Mouse (Mus musculus) stomach, embryonic 14.5 days (tissue): ENCODE measurements around the gene Prr9. TPM values are rescaled to one million over a fixed set of nuclear protein-coding genes. Genes with fewer than 3 reads are reported as not detected.
A peak's percentile ranks its signal among the peaks of the same experiment; 100 is the strongest.

Experiments used
- ATAC-seq: fragments of 200-750 bp; cut with Nextera tagmentation; 2 replicates; pipeline ENCODE4 v1.8.0; 2017; ENCODE audit warnings: low read depth, moderate TSS enrichment; ENCODE audit not compliant: insufficient number of reproducible peaks, insufficient read depth, low FRiP score
- H3K27ac ChIP-seq: fragments of 300-500 bp; sonication (generic); 2 replicates; pipeline ENCODE4 v1.5.1; 2014; ENCODE audit warnings: mild to moderate bottlenecking, low read length, moderate library complexity, mixed read lengths
- H3K27me3 ChIP-seq: fragments of 300-500 bp; sonication (generic); 2 replicates; pipeline ENCODE4 v1.6.1; 2014; ENCODE audit warnings: low read length, control low read depth, mixed read lengths; ENCODE audit not compliant: control insufficient read depth, insufficient read depth
- H3K36me3 ChIP-seq: fragments of 300-500 bp; sonication (generic); 2 replicates; pipeline ENCODE4 v1.6.1; 2014; ENCODE audit warnings: mild to moderate bottlenecking, control low read depth, low read length, moderate library complexity, mixed read lengths; ENCODE audit not compliant: control insufficient read depth, insufficient read depth
- H3K4me1 ChIP-seq: fragments of 300-500 bp; sonication (generic); 2 replicates; pipeline ENCODE4 v1.6.1; 2014; ENCODE audit warnings: low read length, control low read depth, mixed read lengths; ENCODE audit not compliant: control insufficient read depth, insufficient read depth
- H3K4me2 ChIP-seq: fragments of 300-500 bp; sonication (generic); replicated peaks from 2 replicates; pipeline ENCODE4 v1.6.1; 2014; ENCODE audit warnings: low read depth, low read length, control low read depth
- H3K4me3 ChIP-seq: fragments of 300-500 bp; sonication (generic); 2 replicates; pipeline ENCODE4 v1.5.1; 2014; ENCODE audit warnings: low read depth, low read length, control low read depth
- H3K9ac ChIP-seq: fragments of 300-500 bp; sonication (generic); replicated peaks from 2 replicates; pipeline ENCODE4 v1.6.1; 2014; ENCODE audit warnings: low read depth, mild to moderate bottlenecking, control low read depth, low read length, moderate library complexity, mixed read lengths
- H3K9me3 ChIP-seq: fragments of 300-500 bp; sonication (generic); 2 replicates; pipeline ENCODE4 v1.6.1; 2016; ENCODE audit warnings: low read depth, low read length, control low read depth; ENCODE audit not compliant: control insufficient read depth
- WGBS: fragments of 180-500 bp; shearing (Covaris S2); extraction: QIAGEN DNeasy Blood & Tissue Kit; methylation state at CpG from one replicate; pipeline ENCODE4 v1.1.7; 2014; 5-methylcytosine and 5-hydroxymethylcytosine counted together
- polyA plus RNA-seq: library from polyadenylated mRNA; unstranded; fragments of >200 nt; fragmentation: Nextera tagmentation; extraction: Ambion mirVana; gene quantifications from 2 replicates; pipeline ENCODE4 v1.2.1, GENCODE M21; 2014

Prr9 gene
- polyA plus RNA-seq, 1 experiment from 2014 or later = not detected

- H3K36me3 ChIP-seq = no peaks in the 10 kb centered on the region
Observed at GRCm38 (mm10) chr3:92111526-92111925, 12.2 kb downstream of the Prr9 start.

GRCm38 (mm10) chr3:92110790-92111189 is 13.0 kb downstream of the Prr9 start:
- Histone ChIP-seq H3K9ac (no peak overlapping the region), H3K27ac (no peak overlapping the region), H3K27me3 (no peaks in the 10 kb centered on the region), H3K4me3 (no peak overlapping the region), H3K36me3 (no peaks in the 10 kb centered on the region), H3K4me2 (no peak overlapping the region), H3K9me3 (no peaks in the 10 kb centered on the region), H3K4me1 (no peaks in the 10 kb centered on the region)
- no peak for ATAC-seq

More at GRCm38 (mm10) chr3:92111526-92111925, 12.2 kb downstream of the Prr9 start:
- no peak for ATAC-seq
- H3K9me3 ChIP-seq = no peaks in the 10 kb centered on the region
- H3K9ac ChIP-seq = no peak overlapping the region
- H3K4me2 ChIP-seq = no peak overlapping the region
- H3K27ac ChIP-seq = no peak overlapping the region
- H3K4me3 ChIP-seq = no peak overlapping the region
- H3K4me1 ChIP-seq = no peaks in the 10 kb centered on the region
- no peaks in the 10 kb centered on the region for H3K27me3 ChIP-seq

DNA sequence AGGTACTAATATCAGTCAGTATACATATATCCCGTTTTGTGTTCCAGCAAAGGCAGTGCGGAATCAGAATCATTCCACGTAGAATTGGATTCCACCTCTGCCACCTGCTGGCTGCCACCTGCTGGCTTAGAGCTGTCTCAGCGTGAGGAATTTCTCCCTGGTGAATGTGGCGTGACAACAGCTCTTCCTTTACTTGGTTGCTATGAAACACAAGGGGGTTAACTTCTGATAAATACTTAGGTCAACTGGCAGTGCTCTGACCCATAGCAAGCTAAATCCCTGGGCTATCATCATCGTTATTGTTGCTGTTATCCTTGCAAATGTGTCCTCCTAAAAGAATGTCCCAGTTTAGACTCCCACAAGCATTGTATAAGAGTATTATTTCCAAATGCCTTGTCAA is 17.2 kb downstream of the Prr9 start:
- no peak overlapping the region for H3K27ac ChIP-seq
- H3K4me3 ChIP-seq = no peak overlapping the region
- no peaks in the 10 kb centered on the region for H3K4me1 ChIP-seq
- H3K9me3 ChIP-seq = no peaks in the 10 kb centered on the region
- H3K27me3 ChIP-seq = no peaks in the 10 kb centered on the region
- H3K9ac ChIP-seq = no peak overlapping the region
- 8% methylated on average over 6 of the region's 6 CpGs for WGBS
- no peak for ATAC-seq
- H3K4me2 ChIP-seq = no peak overlapping the region
- H3K36me3 ChIP-seq = no peaks in the 10 kb centered on the region

GRCm38 (mm10) chr3:92083042-92083441 is 40.7 kb downstream of the Prr9 start, which contains the start of gene Lor:
TSS of gene Lor (minus strand) at chr3:92083142.
- Histone ChIP-seq H3K4me3 (peak within 1 kb of the TSS; percentile 66; the same call in 1 of the 2 replicates), H3K9me3 (no peaks in the 10 kb centered on the region), H3K36me3 (no peaks in the 10 kb centered on the region), H3K4me1 (no peaks in the 10 kb centered on the region), H3K27me3 (no peaks in the 10 kb centered on the region), H3K9ac (no peak within 1 kb of the TSS), H3K4me2 (peak within 1 kb of the TSS; percentile 86), H3K27ac (no peak within 1 kb of the TSS)
- 83% methylated on average over 2 of the region's 2 CpGs for WGBS
- no peak for ATAC-seq

GRCm38 (mm10) chr3:92081285-92081931 is 42.3 kb downstream of the Prr9 start:
- no peaks in the 10 kb centered on the region for H3K9me3 ChIP-seq
- peak overlapping the region; percentile 27; the same call in 1 of the 2 replicates for H3K27ac ChIP-seq
- H3K9ac ChIP-seq = peak overlapping the region; percentile 52
- H3K4me2 ChIP-seq = peak overlapping the region; percentile 86
- no peaks in the 10 kb centered on the region for H3K27me3 ChIP-seq
- no peaks in the 10 kb centered on the region for H3K36me3 ChIP-seq
- under 1% methylated on average over 61 of the region's 76 CpGs for WGBS
- peak; percentile 75 for ATAC-seq
- no peaks in the 10 kb centered on the region for H3K4me1 ChIP-seq
- peak overlapping the region; percentile 66 for H3K4me3 ChIP-seq

DNA sequence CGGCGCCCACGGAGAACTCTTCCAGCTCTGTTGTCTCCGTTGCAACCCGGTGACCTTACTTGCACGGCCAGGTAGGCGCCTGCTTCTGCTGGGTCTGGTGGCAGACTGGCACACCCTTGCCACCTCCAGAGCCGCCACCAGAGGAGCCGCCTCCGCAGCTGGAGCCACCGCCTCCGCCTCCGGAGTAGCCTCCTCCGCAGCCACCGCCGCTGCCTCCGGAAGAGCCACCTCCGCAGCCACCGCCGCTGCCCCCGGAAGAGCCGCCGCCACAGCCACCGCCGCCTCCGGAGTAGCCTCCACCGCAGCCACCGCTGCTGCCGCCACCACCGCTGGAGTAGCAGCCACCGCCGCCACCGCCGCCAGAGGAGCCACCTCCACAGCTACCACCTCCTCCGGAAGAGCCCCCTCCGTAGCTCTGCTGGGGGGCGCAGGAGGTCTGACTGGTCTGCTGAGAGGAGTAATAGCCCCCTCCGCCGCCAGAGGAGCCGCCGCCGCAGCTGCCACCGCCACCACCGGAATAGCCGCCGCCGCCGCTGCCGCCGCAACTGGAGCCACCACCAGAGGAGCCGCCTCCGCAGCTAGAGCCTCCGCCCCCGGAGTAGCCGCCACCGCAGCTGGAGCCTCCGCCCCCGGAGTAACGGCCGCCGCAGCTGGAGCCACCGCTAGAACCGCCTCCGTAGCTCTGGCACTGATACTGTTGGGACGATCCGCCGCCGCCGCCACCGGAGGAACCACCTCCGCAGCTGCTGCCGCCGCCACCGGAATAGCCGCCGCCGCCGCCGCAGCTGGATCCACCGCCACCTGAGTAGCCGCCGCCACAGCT is 43.1 kb downstream of the Prr9 start:
- no peaks in the 10 kb centered on the region for H3K27me3 ChIP-seq
- WGBS = under 1% methylated on average over 71 of the region's 82 CpGs
- H3K4me1 ChIP-seq = no peaks in the 10 kb centered on the region
- H3K9me3 ChIP-seq = no peaks in the 10 kb centered on the region
- peak overlapping the region; percentile 27; the same call in 1 of the 2 replicates for H3K27ac ChIP-seq
- peak overlapping the region; percentile 52; the same call in 1 of the 2 replicates for H3K9ac ChIP-seq
- ATAC-seq = peak; percentile 78
- H3K36me3 ChIP-seq = no peaks in the 10 kb centered on the region
- H3K4me3 ChIP-seq = peak overlapping the region; percentile 66
- H3K4me2 ChIP-seq = peak overlapping the region; percentile 86

Other genes with a start within 250 kb of the Prr9 start
- not detected in 2 replicates for gene Pglyrp3, start 109.4 kb downstream of the Prr9 start, polyA plus RNA-seq
- 1.1 and 1.6 TPM in 2 replicates for gene Lor, start 40.8 kb downstream of the Prr9 start, polyA plus RNA-seq
- not detected in 2 replicates for gene Lelp1, start 18.8 kb upstream of the Prr9 start, polyA plus RNA-seq
- gene Sprr2a1, start 91.9 kb upstream of the Prr9 start, polyA plus RNA-seq = 5.3 and 7.6 TPM in 2 replicates
- gene Sprr2a2, start 92.0 kb upstream of the Prr9 start, polyA plus RNA-seq = 258 and 291 TPM in 2 replicates
- gene Sprr2a3, start 161.5 kb upstream of the Prr9 start, polyA plus RNA-seq = 19.7 and 23.0 TPM in 2 replicates
- not detected in 2 replicates for gene Sprr2b, start 192.7 kb upstream of the Prr9 start, polyA plus RNA-seq
- gene Sprr2d, start 215.2 kb upstream of the Prr9 start, polyA plus RNA-seq = not detected in 2 replicates
- gene Sprr2e, start 228.2 kb upstream of the Prr9 start, polyA plus RNA-seq = not detected in 2 replicates
- not detected in 2 replicates for gene Sprr2f, start 241.2 kb upstream of the Prr9 start, polyA plus RNA-seq